Mouse (Mus musculus): ENCODE measurements around the gene Ly6g6f.

GRCm38 (mm10) chr17:35045807-35046680, 39.4 kb downstream of the Ly6g6f start:
- TF ChIP-seq CTCF (IDR thresholded peaks at IDR 0.05; ENCODE audit: borderline replicate concordance, control insufficient read depth, extremely low read depth, insufficient read depth, low read length, poor library complexity) (no peak), POLR2A (IDR thresholded peaks at IDR 0.05; ENCODE audit: control insufficient read depth, extremely low read depth, insufficient read depth, low read length, poor library complexity) (no peak)
